Mouse (Mus musculus) hindbrain, embryonic 13.5 days (tissue): ENCODE data around the gene Metrnl. TPM values are rescaled to one million over a fixed set of nuclear protein-coding genes. Genes with fewer than 3 reads are reported as not detected.

Experiments
- ATAC-seq: fragments of 200-750 bp; cut with Nextera tagmentation; 2 replicates; pipeline ENCODE4 v1.8.0; 2017; ENCODE audit warnings: moderate TSS enrichment; ENCODE audit not compliant: low FRiP score
- H3K27ac ChIP-seq: fragments of 300-500 bp; sonication (generic); 2 replicates; pipeline ENCODE4 v1.5.1; 2015; ENCODE audit warnings: inconsistent platforms, mild to moderate bottlenecking, moderate library complexity
- H3K27me3 ChIP-seq: fragments of 300-500 bp; sonication (generic); 2 replicates; pipeline ENCODE4 v1.6.1; 2015; ENCODE audit warnings: mild to moderate bottlenecking, inconsistent platforms
- H3K36me3 ChIP-seq: fragments of 300-500 bp; sonication (generic); 2 replicates; pipeline ENCODE4 v1.6.1; 2015; ENCODE audit warnings: mild to moderate bottlenecking, inconsistent platforms
- H3K4me1 ChIP-seq: fragments of 300-500 bp; sonication (generic); replicated peaks from 2 replicates; pipeline ENCODE4 v1.6.1; 2015; ENCODE audit warnings: inconsistent platforms
- H3K4me2 ChIP-seq: fragments of 300-500 bp; sonication (generic); 2 replicates; pipeline ENCODE4 v1.6.1; 2015; ENCODE audit warnings: inconsistent platforms, mild to moderate bottlenecking, moderate library complexity
- H3K4me3 ChIP-seq: fragments of 300-500 bp; sonication (generic); 2 replicates; pipeline ENCODE4 v1.5.1; 2015; ENCODE audit warnings: mild to moderate bottlenecking, inconsistent platforms
- H3K9ac ChIP-seq: fragments of 300-500 bp; sonication (generic); 2 replicates; pipeline ENCODE4 v1.6.1; 2015; ENCODE audit warnings: mild to moderate bottlenecking, inconsistent platforms
- H3K9me3 ChIP-seq: fragments of 300-500 bp; sonication (generic); 2 replicates; pipeline ENCODE4 v1.6.1; 2016; ENCODE audit warnings: inconsistent platforms
- WGBS: fragments of 180-500 bp; shearing (Covaris S2); methylation state at CpG from one replicate; pipeline ENCODE4 v1.1.7; 2015; 5-methylcytosine and 5-hydroxymethylcytosine counted together
- polyA plus RNA-seq: library from polyadenylated mRNA; unstranded; fragments of >200 nt; fragmentation: Nextera tagmentation; extraction: Ambion mirVana; gene quantifications from 2 replicates; pipeline ENCODE4 v1.2.1, GENCODE M21; 2015

The Metrnl gene
- polyA plus RNA-seq, 1 experiment from 2014 or later, result 15.9 TPM

GRCm38 (mm10) chr11:121714745-121715485 lies 13.6 kb downstream of the Metrnl start:
- no peak overlapping the region for H3K4me3 ChIP-seq
- no peak overlapping the region for H3K27ac ChIP-seq
- H3K36me3 ChIP-seq, result no peaks in the 10 kb centered on the region
- no peaks in the 10 kb centered on the region for H3K9me3 ChIP-seq
- H3K4me2 ChIP-seq, result no peak overlapping the region
- ATAC-seq, result no peak
- H3K4me1 ChIP-seq, result no peaks in the 10 kb centered on the region
- no peak overlapping the region for H3K9ac ChIP-seq
- H3K27me3 ChIP-seq, result no peaks in the 10 kb centered on the region
- WGBS, result 92% methylated on average over 2 of the region's 2 CpGs

GRCm38 (mm10) chr11:121717724-121718123 lies 16.4 kb downstream of the Metrnl start:
- no peak overlapping the region for H3K4me3 ChIP-seq
- no peaks in the 10 kb centered on the region for H3K4me1 ChIP-seq
- no peak for ATAC-seq
- H3K9me3 ChIP-seq, result no peaks in the 10 kb centered on the region
- WGBS, result 68% methylated on average over 6 of the region's 6 CpGs
- H3K27me3 ChIP-seq, result no peaks in the 10 kb centered on the region
- no peak overlapping the region for H3K27ac ChIP-seq
- no peaks in the 10 kb centered on the region for H3K36me3 ChIP-seq
- no peak overlapping the region for H3K9ac ChIP-seq
- H3K4me2 ChIP-seq, result no peak overlapping the region

- Histone ChIP-seq H3K4me2 (no peak overlapping the region), H3K27me3 (no peaks in the 10 kb centered on the region), H3K9ac (no peak overlapping the region), H3K36me3 (no peaks in the 10 kb centered on the region), H3K4me3 (no peak overlapping the region), H3K9me3 (no peaks in the 10 kb centered on the region), H3K4me1 (no peaks in the 10 kb centered on the region), H3K27ac (no peak overlapping the region)
- ATAC-seq, result no peak
- 91% methylated on average over 3 of the region's 3 CpGs for WGBS
Measured at GRCm38 (mm10) chr11:121720752-121721151, 19.4 kb downstream of the Metrnl start.

GRCm38 (mm10) chr11:121722434-121722833 lies 21.1 kb downstream of the Metrnl start:
- Histone ChIP-seq H3K9ac (no peak overlapping the region), H3K27ac (no peak overlapping the region), H3K4me2 (no peak overlapping the region), H3K4me3 (no peak overlapping the region), H3K36me3 (no peaks in the 10 kb centered on the region), H3K4me1 (no peaks in the 10 kb centered on the region), H3K27me3 (no peaks in the 10 kb centered on the region), H3K9me3 (no peaks in the 10 kb centered on the region)
- no peak for ATAC-seq
- 79% methylated on average over 2 of the region's 2 CpGs for WGBS

GRCm38 (mm10) chr11:121726625-121727024 lies 25.3 kb downstream of the Metrnl start:
- H3K4me2 ChIP-seq, result no peak overlapping the region
- H3K9ac ChIP-seq, result no peak overlapping the region
- no peaks in the 10 kb centered on the region for H3K36me3 ChIP-seq
- H3K27ac ChIP-seq, result no peak overlapping the region
- H3K4me1 ChIP-seq, result no peaks in the 10 kb centered on the region
- H3K27me3 ChIP-seq, result no peaks in the 10 kb centered on the region
- no peak overlapping the region for H3K4me3 ChIP-seq
- no peak for ATAC-seq
- H3K9me3 ChIP-seq, result no peaks in the 10 kb centered on the region
- WGBS, result 86% methylated on average over 2 of the region's 2 CpGs

- WGBS, result 92% methylated on average over 1 of the region's 1 CpGs
- Histone ChIP-seq H3K9ac (no peak overlapping the region), H3K9me3 (no peaks in the 10 kb centered on the region), H3K27me3 (no peaks in the 10 kb centered on the region), H3K4me1 (peaks cover 5% of the 10 kb centered on the region), H3K36me3 (no peaks in the 10 kb centered on the region), H3K27ac (no peak overlapping the region), H3K4me2 (no peak overlapping the region), H3K4me3 (no peak overlapping the region)
- ATAC-seq, result no peak
Measured at GRCm38 (mm10) chr11:121734184-121734583, 32.8 kb downstream of the Metrnl start.

- H3K36me3 ChIP-seq, result no peaks in the 10 kb centered on the region
- H3K27ac ChIP-seq, result no peak overlapping the region
- no peaks in the 10 kb centered on the region for H3K9me3 ChIP-seq
- H3K27me3 ChIP-seq, result no peaks in the 10 kb centered on the region
- no peak overlapping the region for H3K9ac ChIP-seq
- ATAC-seq, result no peak
- no peak overlapping the region for H3K4me3 ChIP-seq
- no peak overlapping the region for H3K4me2 ChIP-seq
- H3K4me1 ChIP-seq, result peaks cover 5% of the 10 kb centered on the region
- 12% methylated on average over 1 of the region's 1 CpGs for WGBS
Measured at GRCm38 (mm10) chr11:121734892-121735291, 33.5 kb downstream of the Metrnl start.

GRCm38 (mm10) chr11:121738616-121739015 lies 37.3 kb downstream of the Metrnl start:
- H3K9me3 ChIP-seq, result no peaks in the 10 kb centered on the region
- H3K4me1 ChIP-seq, result peaks cover 14% of the 10 kb centered on the region
- H3K36me3 ChIP-seq, result no peaks in the 10 kb centered on the region
- ATAC-seq, result no peak
- no peak overlapping the region for H3K27ac ChIP-seq
- H3K27me3 ChIP-seq, result no peaks in the 10 kb centered on the region
- no peak overlapping the region for H3K4me3 ChIP-seq
- no peak overlapping the region for H3K9ac ChIP-seq
- H3K4me2 ChIP-seq, result no peak overlapping the region
- WGBS, result 41% methylated on average over 3 of the region's 3 CpGs

- WGBS, result 70% methylated on average over 1 of the region's 1 CpGs
- H3K9me3 ChIP-seq, result no peaks in the 10 kb centered on the region
- no peaks in the 10 kb centered on the region for H3K27me3 ChIP-seq
- no peaks in the 10 kb centered on the region for H3K36me3 ChIP-seq
- H3K27ac ChIP-seq, result no peak overlapping the region
- no peak overlapping the region for H3K4me3 ChIP-seq
- H3K4me2 ChIP-seq, result no peak overlapping the region
- H3K9ac ChIP-seq, result no peak overlapping the region
- H3K4me1 ChIP-seq, result 0 out of 2 replicates have a peak, but pooled peaks cover 8% of the 10 kb centered on the region
- no peak for ATAC-seq
Measured at GRCm38 (mm10) chr11:121740906-121741305, 39.6 kb downstream of the Metrnl start.

GRCm38 (mm10) chr11:121741433-121741832 lies 40.1 kb downstream of the Metrnl start:
- Histone ChIP-seq H3K9ac (no peak overlapping the region), H3K27ac (no peak overlapping the region)

GRCm38 (mm10) chr11:121743113-121743512 lies 41.8 kb downstream of the Metrnl start:
- no peak for ATAC-seq
- Histone ChIP-seq H3K9ac (no peak overlapping the region), H3K27me3 (no peaks in the 10 kb centered on the region), H3K4me2 (no peak overlapping the region), H3K36me3 (no peaks in the 10 kb centered on the region), H3K4me1 (0 out of 2 replicates have a peak, but pooled peaks cover 8% of the 10 kb centered on the region), H3K4me3 (no peak overlapping the region), H3K27ac (no peak overlapping the region), H3K9me3 (no peaks in the 10 kb centered on the region)
- WGBS, result 76% methylated on average over 1 of the region's 1 CpGs

More at GRCm38 (mm10) chr11:121741433-121741832, 40.1 kb downstream of the Metrnl start:
- Histone ChIP-seq H3K36me3 (no peaks in the 10 kb centered on the region), H3K4me1 (0 out of 2 replicates have a peak, but pooled peaks cover 8% of the 10 kb centered on the region), H3K4me2 (no peak overlapping the region), H3K9me3 (no peaks in the 10 kb centered on the region), H3K27me3 (no peaks in the 10 kb centered on the region), H3K4me3 (no peak overlapping the region)
- 48% methylated on average over 1 of the region's 1 CpGs for WGBS
- ATAC-seq, result no peak

GRCm38 (mm10) chr11:121743915-121744628 lies 42.7 kb downstream of the Metrnl start:
- ATAC-seq, result no peak
- H3K27me3 ChIP-seq, result no peaks in the 10 kb centered on the region
- H3K9me3 ChIP-seq, result no peaks in the 10 kb centered on the region
- no peak overlapping the region for H3K4me2 ChIP-seq
- 0 out of 2 replicates have a peak, but pooled peaks cover 8% of the 10 kb centered on the region for H3K4me1 ChIP-seq
- no peak overlapping the region for H3K9ac ChIP-seq
- H3K4me3 ChIP-seq, result no peak overlapping the region
- no peak overlapping the region for H3K27ac ChIP-seq
- H3K36me3 ChIP-seq, result no peaks in the 10 kb centered on the region
